Mouse (Mus musculus) kidney, embryonic 16.5 days (tissue): ENCODE results near the gene Bach2. TPM values are rescaled to one million over a fixed set of nuclear protein-coding genes. Genes with fewer than 3 reads are reported as not detected.

Experiments used
- ATAC-seq: fragments of 200-750 bp; cut with Nextera tagmentation; 2 replicates; pipeline ENCODE4 v1.8.0; 2017; ENCODE audit warnings: moderate TSS enrichment; ENCODE audit not compliant: low FRiP score, low TSS enrichment
- H3K27ac ChIP-seq: fragments of 300-500 bp; sonication (generic); 2 replicates; pipeline ENCODE4 v1.5.1; 2014; ENCODE audit warnings: low read length
- H3K27me3 ChIP-seq: fragments of 300-500 bp; sonication (generic); 2 replicates; pipeline ENCODE4 v1.6.1; 2014; ENCODE audit warnings: low read length, control low read depth, mixed read lengths; ENCODE audit not compliant: insufficient read depth
- H3K36me3 ChIP-seq: fragments of 300-500 bp; sonication (generic); 2 replicates; pipeline ENCODE4 v1.6.1; 2014; ENCODE audit warnings: low read length, control low read depth, mixed read lengths; ENCODE audit not compliant: insufficient read depth
- H3K4me1 ChIP-seq: fragments of 300-500 bp; sonication (generic); 2 replicates; pipeline ENCODE4 v1.6.1; 2014; ENCODE audit warnings: low read length, control low read depth, mixed read lengths; ENCODE audit not compliant: insufficient read depth
- H3K4me2 ChIP-seq: fragments of 300-500 bp; sonication (generic); replicated peaks from 2 replicates; pipeline ENCODE4 v1.6.1; 2014; ENCODE audit warnings: low read depth, low read length
- H3K4me3 ChIP-seq: fragments of 300-500 bp; sonication (generic); 2 replicates; pipeline ENCODE4 v1.5.1; 2014; ENCODE audit warnings: mild to moderate bottlenecking, low read length
- H3K9ac ChIP-seq: fragments of 300-500 bp; sonication (generic); replicated peaks from 2 replicates; pipeline ENCODE4 v1.6.1; 2014; ENCODE audit warnings: low read length
- H3K9me3 ChIP-seq: fragments of 300-500 bp; sonication (generic); 2 replicates; pipeline ENCODE4 v1.6.1; 2016; ENCODE audit warnings: low read length, control low read depth
- WGBS: fragments of 180-500 bp; shearing (Covaris S2); extraction: QIAGEN DNeasy Blood & Tissue Kit; methylation state at CpG from one replicate; pipeline ENCODE4 v1.1.7; 2014; 5-methylcytosine and 5-hydroxymethylcytosine counted together
- polyA plus RNA-seq: library from polyadenylated mRNA; unstranded; fragments of >200 nt; fragmentation: Nextera tagmentation; extraction: Ambion mirVana; gene quantifications from 2 replicates; pipeline ENCODE4 v1.2.1, GENCODE M21; 2015

Bach2 gene
- polyA plus RNA-seq, 1 experiment from 2014 or later, result 7.9 TPM

DNA sequence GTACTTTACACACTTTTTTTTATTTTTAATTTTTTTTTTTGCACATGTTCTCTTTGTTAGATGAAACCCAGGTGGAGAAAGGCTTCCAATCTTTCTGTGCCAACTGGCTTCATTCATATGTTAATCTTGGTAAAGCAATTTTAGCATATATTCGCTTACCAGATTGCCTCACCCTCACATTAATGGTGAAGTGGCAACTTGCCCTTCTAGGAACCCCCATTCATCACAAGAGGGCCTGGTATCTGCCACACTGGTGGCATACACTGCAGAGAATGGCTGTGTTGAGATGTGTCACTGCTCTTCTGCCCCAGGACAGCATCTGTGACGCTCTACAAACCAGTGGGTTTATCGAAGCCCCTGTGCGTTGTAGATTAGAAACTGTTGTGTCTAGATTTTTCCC is 183.8 kb downstream of the Bach2 start:
- no peaks in the 10 kb centered on the region for H3K27me3 ChIP-seq
- no peak for ATAC-seq
- no peak overlapping the region for H3K4me2 ChIP-seq
- no peak overlapping the region for H3K9ac ChIP-seq
- H3K9me3 ChIP-seq, result no peaks in the 10 kb centered on the region
- no peak overlapping the region for H3K4me3 ChIP-seq
- H3K4me1 ChIP-seq, result no peaks in the 10 kb centered on the region
- H3K27ac ChIP-seq, result no peak overlapping the region
- H3K36me3 ChIP-seq, result no peaks in the 10 kb centered on the region
- 96% methylated on average over 4 of the region's 4 CpGs for WGBS

DNA sequence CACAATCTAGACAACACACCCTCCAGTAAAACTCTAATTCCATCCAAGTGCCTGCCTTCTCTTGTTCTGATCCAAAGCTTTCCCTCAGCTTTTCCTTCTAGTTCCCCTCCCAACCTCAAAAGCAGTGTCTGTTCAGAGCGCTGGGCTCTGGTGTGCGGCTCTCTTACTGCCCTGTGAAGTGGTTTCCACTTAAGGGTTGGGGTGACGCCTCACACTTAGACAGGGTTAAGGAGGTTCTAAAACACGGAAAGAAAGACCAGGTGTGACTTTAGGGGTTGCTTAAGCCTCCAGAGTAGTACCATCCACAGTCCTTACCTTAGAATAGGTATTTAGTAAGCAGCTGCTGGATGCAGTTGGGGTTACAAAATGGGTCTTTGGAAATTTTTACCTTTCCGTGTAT is 185.1 kb downstream of the Bach2 start:
- Histone ChIP-seq H3K9me3 (no peaks in the 10 kb centered on the region), H3K27me3 (no peaks in the 10 kb centered on the region), H3K27ac (no peak overlapping the region), H3K4me1 (no peaks in the 10 kb centered on the region), H3K36me3 (no peaks in the 10 kb centered on the region), H3K4me3 (no peak overlapping the region), H3K9ac (no peak overlapping the region), H3K4me2 (no peak overlapping the region)
- WGBS, result 79% methylated on average over 5 of the region's 5 CpGs
- ATAC-seq, result no peak

DNA sequence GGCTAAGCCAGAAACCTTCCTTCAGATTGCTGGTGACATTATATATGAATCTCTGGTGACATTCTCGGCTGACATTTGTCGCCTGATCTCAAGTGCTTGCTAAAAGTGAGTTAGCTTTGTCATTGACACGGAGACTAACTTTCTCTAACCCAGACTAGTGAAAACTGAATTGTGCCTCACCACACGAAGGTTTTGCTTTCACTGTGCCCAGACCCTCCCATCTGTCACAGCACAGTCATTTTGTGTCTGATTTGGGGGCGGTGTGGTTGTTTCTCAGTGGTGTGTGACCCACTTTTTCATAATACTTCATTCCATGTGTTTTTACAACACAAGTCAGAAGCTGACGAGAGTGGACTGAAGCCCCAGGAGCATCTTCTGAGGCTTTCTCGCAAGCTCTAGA is 185.8 kb downstream of the Bach2 start:
- Histone ChIP-seq H3K4me3 (no peak overlapping the region), H3K9me3 (no peaks in the 10 kb centered on the region), H3K27ac (no peak overlapping the region), H3K36me3 (no peaks in the 10 kb centered on the region), H3K4me1 (no peaks in the 10 kb centered on the region), H3K9ac (no peak overlapping the region), H3K4me2 (no peak overlapping the region), H3K27me3 (no peaks in the 10 kb centered on the region)
- 73% methylated on average over 7 of the region's 7 CpGs for WGBS
- ATAC-seq, result no peak

DNA sequence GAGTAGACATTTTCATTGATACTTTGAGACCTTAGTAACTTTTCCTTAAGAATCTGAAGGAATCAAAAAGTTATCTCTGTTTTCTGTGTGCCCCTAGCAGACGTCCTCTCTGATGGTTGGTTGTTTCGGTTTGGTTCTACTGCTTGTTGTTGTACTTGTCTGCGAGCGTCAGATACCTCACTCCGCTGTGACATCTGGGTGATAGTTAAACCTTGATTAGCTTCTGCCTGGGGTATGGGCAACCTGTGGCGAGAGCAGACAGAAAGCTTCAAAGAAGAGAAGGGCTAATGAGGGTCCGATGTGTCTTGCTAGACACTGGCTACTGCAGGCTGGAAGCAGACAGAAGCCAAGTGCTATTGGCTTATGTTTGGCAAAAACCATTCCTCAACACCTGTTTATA is 186.5 kb downstream of the Bach2 start:
- no peak overlapping the region for H3K4me2 ChIP-seq
- 76% methylated on average over 7 of the region's 7 CpGs for WGBS
- no peak for ATAC-seq

DNA sequence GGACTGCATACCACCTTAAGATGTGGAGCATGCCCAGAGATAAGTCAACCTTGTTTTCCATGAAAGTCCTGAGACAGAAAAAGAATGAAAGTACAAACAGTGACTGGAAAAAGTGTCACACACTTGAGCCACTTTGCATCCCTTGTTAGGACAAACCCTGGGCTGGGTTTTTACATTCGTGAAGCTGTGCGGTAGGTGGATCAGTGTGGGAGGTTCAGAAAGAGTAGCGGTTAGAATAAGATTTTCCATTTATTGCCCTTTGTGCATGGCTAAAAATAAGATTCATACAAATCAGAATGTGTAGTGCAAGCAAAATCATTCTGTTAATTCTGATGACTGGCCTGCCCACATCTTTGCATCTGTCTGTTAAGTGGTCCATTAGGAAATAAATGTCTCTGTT is 187.0 kb downstream of the Bach2 start:
- Histone ChIP-seq H3K4me1 (no peaks in the 10 kb centered on the region), H3K9ac (no peak overlapping the region), H3K27ac (no peak overlapping the region), H3K4me3 (no peak overlapping the region), H3K4me2 (no peak overlapping the region), H3K9me3 (no peaks in the 10 kb centered on the region), H3K27me3 (no peaks in the 10 kb centered on the region), H3K36me3 (no peaks in the 10 kb centered on the region)
- ATAC-seq, result no peak
- 90% methylated on average over 3 of the region's 3 CpGs for WGBS

More for the DNA sequence above, 186.5 kb downstream of the Bach2 start:
- Histone ChIP-seq H3K27ac (no peak overlapping the region), H3K4me1 (no peaks in the 10 kb centered on the region), H3K9ac (no peak overlapping the region), H3K36me3 (no peaks in the 10 kb centered on the region), H3K4me3 (no peak overlapping the region), H3K27me3 (no peaks in the 10 kb centered on the region), H3K9me3 (no peaks in the 10 kb centered on the region)

DNA sequence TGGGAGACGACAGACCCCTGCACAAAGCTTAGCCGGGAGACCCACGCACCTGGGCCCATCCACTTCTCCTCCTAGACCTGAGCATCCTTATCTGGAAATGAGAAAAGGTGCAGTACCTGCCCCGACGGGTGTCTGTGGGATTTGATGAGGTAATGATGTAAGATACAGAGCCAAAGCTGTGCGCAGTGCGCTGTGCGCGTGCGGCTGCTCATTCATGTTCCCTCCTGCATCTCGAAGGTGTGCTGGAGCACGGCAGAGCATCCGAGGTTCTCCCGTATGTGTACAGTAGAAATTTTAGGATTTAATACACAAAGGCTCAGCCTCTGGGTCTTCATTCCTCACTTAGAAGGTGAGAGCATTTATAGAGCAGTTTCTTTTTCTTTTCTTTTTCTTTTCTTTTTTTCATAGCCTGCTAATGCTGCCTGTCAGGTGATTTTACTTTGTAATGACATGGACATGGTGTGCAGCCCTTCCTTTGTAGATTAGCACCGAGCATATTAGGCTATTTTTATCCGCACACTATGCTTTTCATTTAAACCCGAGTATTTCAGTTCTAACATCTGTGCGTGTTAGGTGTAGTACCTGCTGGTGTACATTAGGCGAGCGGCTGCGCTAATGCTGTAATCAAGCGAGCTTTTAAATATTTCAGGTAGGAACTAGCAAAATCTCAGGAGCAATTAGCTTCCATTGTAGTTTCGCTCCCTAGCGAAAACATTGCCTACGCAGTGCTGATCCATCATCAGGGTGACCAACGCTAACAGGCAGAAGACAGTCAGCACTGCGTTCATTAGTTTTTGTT is 188.4 kb downstream of the Bach2 start:
- no peak overlapping the region for H3K4me3 ChIP-seq
- no peak overlapping the region for H3K27ac ChIP-seq
- H3K9me3 ChIP-seq, result no peaks in the 10 kb centered on the region
- no peak for ATAC-seq
- H3K9ac ChIP-seq, result no peak overlapping the region
- H3K27me3 ChIP-seq, result no peaks in the 10 kb centered on the region
- H3K4me2 ChIP-seq, result no peak overlapping the region
- no peaks in the 10 kb centered on the region for H3K36me3 ChIP-seq
- no peaks in the 10 kb centered on the region for H3K4me1 ChIP-seq
- WGBS, result 86% methylated on average over 27 of the region's 27 CpGs

DNA sequence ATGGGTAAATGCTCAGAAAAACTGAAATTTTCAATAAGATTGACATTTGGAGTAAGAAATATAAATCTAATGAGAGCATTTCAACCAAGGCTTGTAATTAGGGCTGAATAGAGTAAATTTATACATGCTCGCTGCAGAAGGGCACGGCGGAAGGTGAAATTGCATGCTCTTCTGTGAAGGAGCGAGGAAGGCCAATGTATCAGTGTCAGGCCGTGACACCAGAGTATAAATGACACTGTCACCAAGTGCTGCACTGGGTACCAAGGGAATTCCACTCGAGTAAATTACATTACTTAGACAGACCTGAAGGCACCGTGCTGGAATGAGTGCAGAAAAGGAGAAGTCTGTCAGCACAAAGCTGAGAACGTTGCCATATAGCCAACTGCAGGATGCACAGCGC is 190.1 kb downstream of the Bach2 start:
- ATAC-seq, result no peak
- 58% methylated on average over 9 of the region's 9 CpGs for WGBS
- no peaks in the 10 kb centered on the region for H3K27me3 ChIP-seq

DNA sequence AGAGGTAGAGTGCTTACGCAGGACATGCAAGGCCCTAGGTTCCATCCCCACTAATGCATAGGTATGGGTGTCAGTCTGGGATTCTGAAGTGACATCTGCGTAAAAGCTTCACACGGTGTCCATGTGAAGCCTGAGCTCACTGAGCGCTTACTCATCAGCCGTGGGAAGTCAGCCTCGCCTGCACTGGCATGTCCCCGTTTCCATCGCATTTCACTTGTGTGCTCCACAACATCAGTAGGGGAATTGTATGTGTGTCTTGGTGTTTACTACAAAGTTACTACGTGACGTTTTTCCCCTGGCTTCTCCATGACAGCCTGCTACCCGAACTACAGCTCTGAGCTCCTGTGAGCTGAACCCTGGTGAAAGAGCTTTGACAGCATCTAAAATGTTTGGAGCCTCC is 191.5 kb downstream of the Bach2 start:
- no peaks in the 10 kb centered on the region for H3K27me3 ChIP-seq
- H3K4me1 ChIP-seq, result 0 out of 2 replicates have a peak, but pooled peaks cover 9% of the 10 kb centered on the region
- H3K9ac ChIP-seq, result no peak overlapping the region
- H3K36me3 ChIP-seq, result no peaks in the 10 kb centered on the region
- no peak overlapping the region for H3K27ac ChIP-seq
- no peak overlapping the region for H3K4me2 ChIP-seq
- no peak overlapping the region for H3K4me3 ChIP-seq
- ATAC-seq, result no peak
- 86% methylated on average over 11 of the region's 11 CpGs for WGBS
- H3K9me3 ChIP-seq, result no peaks in the 10 kb centered on the region

More for the DNA sequence above, 190.1 kb downstream of the Bach2 start:
- no peaks in the 10 kb centered on the region for H3K36me3 ChIP-seq
- no peak overlapping the region for H3K27ac ChIP-seq
- H3K4me3 ChIP-seq, result no peak overlapping the region
- no peak overlapping the region for H3K9ac ChIP-seq
- H3K4me2 ChIP-seq, result no peak overlapping the region
- H3K4me1 ChIP-seq, result 0 out of 2 replicates have a peak, but pooled peaks cover 9% of the 10 kb centered on the region
- no peaks in the 10 kb centered on the region for H3K9me3 ChIP-seq

DNA sequence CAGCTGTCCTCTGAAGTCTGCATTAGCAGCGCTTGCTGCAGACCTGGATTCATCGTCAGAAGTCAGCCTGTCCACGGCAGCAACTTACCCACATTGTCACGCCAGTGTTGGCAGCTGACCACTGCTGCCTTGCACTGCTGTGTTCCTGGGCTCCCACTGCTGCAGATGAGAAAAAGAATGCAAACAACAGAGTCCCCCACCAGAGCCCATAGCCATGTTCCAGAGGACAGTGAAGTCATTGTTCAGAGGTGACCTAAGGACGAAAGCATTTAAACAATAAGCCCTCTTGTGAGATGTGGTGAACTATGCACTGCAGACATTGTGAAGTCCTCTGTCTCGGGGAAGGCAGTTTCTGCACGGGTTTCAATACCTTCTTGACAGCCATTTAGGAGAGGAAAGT is 192.4 kb downstream of the Bach2 start:
- Histone ChIP-seq H3K27ac (no peak overlapping the region), H3K27me3 (no peaks in the 10 kb centered on the region), H3K4me3 (no peak overlapping the region), H3K9ac (no peak overlapping the region), H3K36me3 (no peaks in the 10 kb centered on the region), H3K9me3 (no peaks in the 10 kb centered on the region), H3K4me1 (0 out of 2 replicates have a peak, but pooled peaks cover 9% of the 10 kb centered on the region), H3K4me2 (no peak overlapping the region)
- ATAC-seq, result no peak
- 66% methylated on average over 7 of the region's 7 CpGs for WGBS

DNA sequence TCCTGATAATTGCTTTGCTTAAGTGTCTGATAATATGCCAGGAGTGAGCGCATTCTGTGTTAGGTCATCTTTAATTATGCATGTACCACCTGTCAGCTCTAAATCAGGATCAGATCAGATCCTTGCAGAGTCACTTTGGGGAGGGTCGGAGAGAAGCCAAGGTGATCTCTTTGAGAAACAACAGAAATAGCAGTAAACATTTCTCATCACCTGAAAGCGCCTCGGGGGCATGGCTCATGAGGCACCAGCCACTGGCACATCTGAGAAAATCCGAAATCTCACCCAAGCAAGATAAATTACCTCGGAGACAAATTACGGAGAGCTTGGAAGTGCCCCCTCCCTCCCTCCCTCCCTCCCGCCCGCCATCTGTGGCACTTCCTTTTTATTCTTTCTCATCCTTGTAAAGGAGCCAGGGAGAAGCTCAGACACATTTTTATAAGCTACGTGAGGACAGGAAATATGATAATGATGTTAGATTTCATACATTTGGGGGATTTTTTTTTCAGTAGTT is 193.7 kb downstream of the Bach2 start:
- Histone ChIP-seq H3K4me2 (no peak overlapping the region), H3K27me3 (no peaks in the 10 kb centered on the region), H3K4me3 (no peak overlapping the region), H3K27ac (no peak overlapping the region), H3K9ac (no peak overlapping the region), H3K36me3 (no peaks in the 10 kb centered on the region), H3K9me3 (no peaks in the 10 kb centered on the region), H3K4me1 (0 out of 2 replicates have a peak, but pooled peaks cover 9% of the 10 kb centered on the region)
- 35% methylated on average over 10 of the region's 10 CpGs for WGBS
- ATAC-seq, result no peak
